Mouse (Mus musculus) kidney, adult 2 months (tissue): Measurements from ENCODE around the gene Ppp6r3. TPM values are rescaled to one million over a fixed set of nuclear protein-coding genes. Genes with fewer than 3 reads are reported as not detected.

Experiments
- DNase-seq: peaks from one replicate; pipeline ENCODE4 v3.0.0; 2021
- H3K27ac ChIP-seq: fragments of 200-500 bp; 2 replicates; pipeline ENCODE4 v1.5.1; 2012; ENCODE audit warnings: low read depth, low read length, control low read depth, inconsistent platforms; ENCODE audit not compliant: insufficient read depth
- H3K27me3 ChIP-seq: fragments of 200-500 bp; replicated peaks from 2 replicates; pipeline ENCODE4 v1.6.1; 2012; ENCODE audit warnings: mild to moderate bottlenecking, moderate library complexity, low read length, inconsistent platforms; ENCODE audit not compliant: control insufficient read depth, insufficient read depth
- H3K36me3 ChIP-seq: fragments of 200-500 bp; 2 replicates; pipeline ENCODE4 v1.6.1; 2012; ENCODE audit warnings: mild to moderate bottlenecking, moderate library complexity, low read length, inconsistent platforms; ENCODE audit not compliant: control insufficient read depth, insufficient read depth
- H3K4me1 ChIP-seq: fragments of 200-500 bp; 2 replicates; pipeline ENCODE4 v1.6.1; 2011; ENCODE audit warnings: low read length; ENCODE audit not compliant: control insufficient read depth, insufficient read depth
- H3K4me3 ChIP-seq: fragments of 200-500 bp; 2 replicates; pipeline ENCODE4 v1.5.1; 2011; ENCODE audit warnings: mild to moderate bottlenecking, low read depth, low read length, control low read depth; ENCODE audit not compliant: insufficient read depth
- CTCF ChIP-seq: fragments of 200-500 bp; conservative IDR thresholded peaks from 2 replicates; pipeline ENCODE4 v1.5.1; 2011; ENCODE audit warnings: low read depth, mild to moderate bottlenecking, control low read depth, low read length, moderate library complexity, mixed read lengths; ENCODE audit not compliant: insufficient read depth, insufficient read length
- POLR2A ChIP-seq: fragments of 200-500 bp; IDR thresholded peaks from one replicate; pipeline ENCODE4 v1.6.1; 2011; ENCODE audit warnings: low read depth, low read length, control low read depth
- WGBS: fragments of 180-500 bp; shearing (Covaris S2); methylation state at CpG from one replicate; pipeline ENCODE4 v1.1.7; 2018; 5-methylcytosine and 5-hydroxymethylcytosine counted together
- polyA plus RNA-seq: library from polyadenylated mRNA; depleted of rRNA; stranded (reverse); fragments of >200 nt; gene quantifications from 2 replicates; pipeline ENCODE4 v1.2.3, GENCODE M21; 2012

Ppp6r3 gene
- polyA plus RNA-seq, 1 experiment, result 52.5 TPM

DNA sequence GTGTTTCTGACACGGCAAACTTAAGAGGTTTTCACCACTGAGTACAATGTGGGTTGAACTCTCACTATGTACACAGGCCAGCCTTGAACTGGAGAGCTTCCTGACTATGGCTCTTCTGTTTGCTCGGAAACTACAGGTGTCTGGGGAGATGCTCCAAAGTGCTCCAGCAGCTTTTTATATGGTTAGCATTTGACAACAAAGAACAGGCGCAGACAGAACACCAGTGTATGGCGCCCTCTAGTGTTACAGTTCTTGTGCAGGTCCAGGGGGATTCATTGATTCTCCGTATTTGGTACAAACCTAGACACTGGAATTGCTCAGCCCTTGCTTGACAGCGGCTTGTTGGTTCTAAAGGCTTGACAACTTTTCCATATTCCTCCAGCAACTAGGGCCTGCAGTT lies 124.4 kb downstream of the Ppp6r3 start:
- Histone ChIP-seq H3K27me3 (no peaks in the 10 kb centered on the region), H3K4me3 (no peak overlapping the region), H3K27ac (no peak overlapping the region), H3K36me3 (peaks cover 1% of the 10 kb centered on the region; the same call in 1 of the 2 replicates), H3K4me1 (peaks cover 4% of the 10 kb centered on the region; the same call in 1 of the 2 replicates)
- DNase-seq, result peak; percentile 79
- 17% methylated on average over 6 of the region's 6 CpGs for WGBS
- TF ChIP-seq POLR2A (no peak), CTCF (peak; percentile 82)

DNA sequence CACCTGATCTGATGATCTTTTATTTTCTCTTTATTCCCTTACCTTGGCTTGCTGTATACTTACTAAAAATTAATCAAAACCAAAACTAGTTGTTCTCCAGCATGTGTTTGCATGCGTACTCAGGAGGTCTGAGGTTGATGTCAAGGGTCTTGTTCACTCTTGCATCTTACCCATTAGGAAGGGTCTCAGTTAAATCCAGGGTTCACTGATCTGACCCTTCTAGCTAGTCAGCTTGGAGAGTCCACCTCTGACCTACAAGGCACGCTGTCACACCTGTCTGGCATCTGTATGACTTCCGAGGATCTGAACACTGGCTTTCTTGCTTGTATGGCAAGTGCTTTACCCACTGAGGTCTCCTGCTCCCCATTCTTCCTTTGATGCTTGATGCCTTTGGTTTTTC lies 124.8 kb downstream of the Ppp6r3 start:
- H3K4me3 ChIP-seq, result no peak overlapping the region
- peaks cover 1% of the 10 kb centered on the region; the same call in 1 of the 2 replicates for H3K36me3 ChIP-seq
- H3K27me3 ChIP-seq, result no peaks in the 10 kb centered on the region
- no peak for TF ChIP-seq CTCF
- TF ChIP-seq POLR2A, result no peak
- WGBS, result 81% methylated on average over 3 of the region's 3 CpGs
- H3K4me1 ChIP-seq, result peaks cover 4% of the 10 kb centered on the region; the same call in 1 of the 2 replicates
- DNase-seq, result no peak
- H3K27ac ChIP-seq, result no peak overlapping the region

DNA sequence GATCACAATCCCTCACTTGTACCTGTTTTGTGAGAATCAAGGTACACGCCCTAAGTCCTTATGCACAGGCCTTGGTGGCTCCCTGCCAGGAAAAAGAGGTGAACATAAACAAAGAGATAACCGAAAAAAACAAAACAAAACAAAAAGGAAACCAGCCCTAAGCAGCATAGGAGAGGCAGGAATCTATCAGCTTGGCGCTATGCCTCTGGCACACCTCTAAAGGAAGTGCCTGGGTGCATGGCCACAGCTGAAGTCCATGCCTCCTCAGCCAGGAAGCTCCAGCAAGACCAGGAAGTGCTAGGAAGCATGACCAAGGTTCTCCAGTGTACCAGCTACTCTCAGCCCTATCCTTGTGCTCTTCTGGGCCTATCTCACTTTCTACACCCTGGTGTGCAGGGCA lies 126.3 kb downstream of the Ppp6r3 start:
- WGBS, result 54% methylated on average over 3 of the region's 3 CpGs
- Histone ChIP-seq H3K27me3 (no peaks in the 10 kb centered on the region), H3K4me3 (no peak overlapping the region), H3K27ac (no peak overlapping the region), H3K4me1 (peaks cover 4% of the 10 kb centered on the region; the same call in 1 of the 2 replicates), H3K36me3 (no peaks in the 10 kb centered on the region)
- peak; percentile 37 for DNase-seq
- TF ChIP-seq CTCF (no peak), POLR2A (no peak)

DNA sequence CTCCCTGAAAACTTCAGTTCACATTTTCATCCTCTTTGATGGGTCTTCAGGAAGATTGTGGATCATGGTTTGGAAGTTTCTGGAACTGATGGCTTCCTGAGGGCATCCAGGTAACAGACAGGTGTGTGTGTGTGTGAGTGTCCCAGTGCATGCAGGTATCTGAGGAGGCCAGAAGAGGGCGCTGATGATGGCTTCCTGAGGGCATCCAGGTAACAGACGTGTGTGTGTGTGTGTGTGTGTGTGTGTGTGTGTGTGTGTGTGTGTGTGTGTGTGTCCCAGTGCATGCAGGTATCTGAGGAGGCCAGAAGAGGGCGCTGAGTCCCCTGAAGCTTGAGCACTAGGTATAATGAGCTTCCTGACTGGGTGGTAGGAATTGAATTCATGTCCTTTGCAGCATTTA lies 128.2 kb downstream of the Ppp6r3 start:
- no peaks in the 10 kb centered on the region for H3K36me3 ChIP-seq
- 78% methylated on average over 3 of the region's 3 CpGs for whole genome bisulfite sequencing
- TF ChIP-seq CTCF (no peak), POLR2A (no peak)
- no peak overlapping the region for H3K4me3 ChIP-seq
- no peak overlapping the region for H3K27ac ChIP-seq
- no peaks in the 10 kb centered on the region for H3K27me3 ChIP-seq
- DNase-seq, result no peak
- peaks cover 4% of the 10 kb centered on the region; the same call in 1 of the 2 replicates for H3K4me1 ChIP-seq

DNA sequence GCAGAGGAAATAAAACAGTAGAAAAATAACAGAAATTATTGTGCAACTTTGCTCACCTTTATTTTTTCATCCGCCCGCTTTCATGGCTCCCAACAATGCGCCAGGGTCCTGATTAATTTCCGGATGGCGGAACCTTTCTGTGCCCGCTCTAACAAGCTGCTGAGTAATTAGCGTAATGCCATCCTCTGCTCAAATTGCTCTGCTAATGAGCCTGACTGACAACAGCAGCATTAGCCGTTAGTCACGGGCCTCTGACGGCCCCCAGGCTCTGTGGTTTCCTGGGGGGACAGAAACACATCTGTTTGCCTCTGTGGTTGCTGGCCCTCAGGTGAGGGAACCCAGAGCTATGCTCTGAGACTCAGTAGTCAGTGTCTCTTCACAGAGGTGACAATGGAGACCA lies 134.5 kb downstream of the Ppp6r3 start:
- H3K4me3 ChIP-seq, result no peak overlapping the region
- no peak overlapping the region for H3K27ac ChIP-seq
- no peaks in the 10 kb centered on the region for H3K4me1 ChIP-seq
- H3K27me3 ChIP-seq, result no peaks in the 10 kb centered on the region
- no peak for TF ChIP-seq CTCF
- TF ChIP-seq POLR2A, result no peak
- DNase-seq, result no peak
- H3K36me3 ChIP-seq, result no peaks in the 10 kb centered on the region
- WGBS, result 18% methylated on average over 10 of the region's 10 CpGs

DNA sequence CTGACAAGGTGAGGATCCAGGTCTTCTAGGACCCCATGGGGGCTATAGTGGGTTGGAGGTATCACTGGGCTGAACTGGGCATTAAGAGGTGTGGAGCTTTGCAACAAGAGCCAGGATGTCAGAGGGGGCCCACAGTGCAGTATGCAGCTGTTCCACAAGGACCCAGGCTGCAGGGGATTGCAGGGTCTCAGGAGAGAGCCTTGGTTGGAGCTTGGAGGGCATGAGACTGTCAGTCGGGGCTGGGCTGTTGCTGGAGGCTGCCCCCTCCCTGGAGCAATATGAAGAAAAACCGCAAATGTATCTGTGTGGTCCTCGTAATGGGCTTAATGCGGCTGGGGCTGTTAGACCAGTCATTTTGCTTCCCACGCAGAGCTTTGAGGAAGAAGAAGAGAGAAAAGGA lies 134.9 kb downstream of the Ppp6r3 start:
- no peaks in the 10 kb centered on the region for H3K4me1 ChIP-seq
- no peaks in the 10 kb centered on the region for H3K36me3 ChIP-seq
- no peak overlapping the region for H3K4me3 ChIP-seq
- 30% methylated on average over 5 of the region's 5 CpGs for WGBS
- H3K27ac ChIP-seq, result no peak overlapping the region
- DNase-seq, result no peak
- no peak for TF ChIP-seq CTCF
- TF ChIP-seq POLR2A, result no peak
- no peaks in the 10 kb centered on the region for H3K27me3 ChIP-seq

DNA sequence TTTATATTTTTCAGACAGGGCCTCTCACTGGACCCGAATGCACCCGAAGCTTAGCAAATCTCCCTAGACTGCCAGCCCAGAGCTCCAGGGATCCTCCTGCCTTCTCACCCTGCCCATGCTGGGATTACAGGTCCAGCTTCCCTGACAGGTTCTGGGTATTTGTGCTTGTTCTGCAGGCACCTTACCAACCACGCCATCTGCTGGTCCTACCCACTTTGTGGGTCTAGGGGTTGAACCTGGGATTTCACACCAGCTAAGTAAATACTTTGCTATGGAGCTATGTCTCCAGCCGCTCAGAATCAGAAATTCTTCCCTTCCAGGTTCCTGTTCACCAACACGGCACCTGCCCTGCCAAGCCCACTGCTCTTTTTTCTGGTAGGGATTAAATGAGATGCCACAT lies 137.6 kb downstream of the Ppp6r3 start:
- no peaks in the 10 kb centered on the region for H3K4me1 ChIP-seq
- 70% methylated on average over 5 of the region's 5 CpGs for WGBS
- TF ChIP-seq POLR2A (no peak), CTCF (peak; percentile 41)
- no peaks in the 10 kb centered on the region for H3K27me3 ChIP-seq
- no peaks in the 10 kb centered on the region for H3K36me3 ChIP-seq
- DNase-seq, result peak; percentile 22
- no peak overlapping the region for H3K4me3 ChIP-seq
- H3K27ac ChIP-seq, result no peak overlapping the region

DNA sequence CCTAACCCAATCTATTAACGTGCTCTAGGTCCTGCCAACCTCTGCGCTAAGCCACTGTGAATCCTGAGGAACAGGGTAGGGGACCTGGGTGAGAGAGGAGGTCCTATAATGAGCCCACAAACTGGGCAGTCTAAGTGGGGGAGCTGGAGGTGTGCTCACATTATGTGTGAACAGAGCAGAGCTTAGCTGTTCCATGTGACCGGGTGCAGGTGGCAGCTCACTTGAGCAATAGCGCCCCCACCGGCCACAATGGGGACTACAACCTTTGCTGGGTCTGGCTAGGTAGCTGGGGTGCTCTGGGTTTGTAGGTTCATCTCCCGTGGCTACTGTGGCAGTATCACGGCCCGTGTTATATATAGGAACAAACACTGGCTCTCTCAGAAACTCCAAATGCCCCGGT lies 138.7 kb downstream of the Ppp6r3 start:
- no peak for TF ChIP-seq POLR2A
- peak; percentile 54 for TF ChIP-seq CTCF
- H3K36me3 ChIP-seq, result no peaks in the 10 kb centered on the region
- H3K27ac ChIP-seq, result no peak overlapping the region
- H3K4me3 ChIP-seq, result no peak overlapping the region
- H3K4me1 ChIP-seq, result no peaks in the 10 kb centered on the region
- WGBS, result 59% methylated on average over 9 of the region's 9 CpGs
- peak; percentile 19 for DNase-seq
- no peaks in the 10 kb centered on the region for H3K27me3 ChIP-seq
